Mouse (Mus musculus) heart, embryonic 14.5 days (tissue): ENCODE measurements around the gene Atf1. TPM values are rescaled to one million over a fixed set of nuclear protein-coding genes. Genes with fewer than 3 reads are reported as not detected.

ENCODE experiments used
- ATAC-seq: fragments of 200-750 bp; cut with Nextera tagmentation; 2 replicates; pipeline ENCODE4 v1.8.0; 2017; ENCODE audit warnings: low read depth, moderate TSS enrichment; ENCODE audit not compliant: insufficient number of reproducible peaks, insufficient read depth, low FRiP score
- H3K27ac ChIP-seq, 2 experiments: fragments of 200-500 bp in 1 of 2; fragments of 300-500 bp in 1 of 2; sonication (generic) in 1 of 2; replicated peaks in 1 of 2; 2 replicates each; pipeline ENCODE4 v1.5.1; 2012 to 2014; ENCODE audit warnings: low read depth in 2 of 2, low read length in 2 of 2, control low read depth in 1 of 2, mild to moderate bottlenecking in 1 of 2, mixed read lengths in 1 of 2; ENCODE audit not compliant: control insufficient read depth in 1 of 2, insufficient read depth in 1 of 2
- H3K27me3 ChIP-seq: fragments of 300-500 bp; sonication (generic); 2 replicates; pipeline ENCODE4 v1.6.1; 2014; ENCODE audit warnings: mild to moderate bottlenecking, low read length, control low read depth; ENCODE audit not compliant: control insufficient read depth, insufficient read depth
- H3K36me3 ChIP-seq: fragments of 300-500 bp; sonication (generic); 2 replicates; pipeline ENCODE4 v1.6.1; 2014; ENCODE audit warnings: mild to moderate bottlenecking, control low read depth, low read length, mixed read lengths; ENCODE audit not compliant: control insufficient read depth, insufficient read depth
- H3K4me1 ChIP-seq, 2 experiments: fragments of 200-500 bp in 1 of 2; fragments of 300-500 bp in 1 of 2; sonication (generic) in 1 of 2; 2 replicates each; pipeline ENCODE4 v1.6.1; 2012 to 2014; ENCODE audit warnings: low read length in 2 of 2, control low read depth in 1 of 2, mixed read lengths in 1 of 2; ENCODE audit not compliant: control insufficient read depth in 2 of 2, insufficient read depth in 2 of 2
- H3K4me2 ChIP-seq: fragments of 300-500 bp; sonication (generic); 2 replicates; pipeline ENCODE4 v1.6.1; 2014; ENCODE audit warnings: mild to moderate bottlenecking, low read length
- H3K4me3 ChIP-seq, 2 experiments: fragments of 200-500 bp in 1 of 2; fragments of 300-500 bp in 1 of 2; sonication (generic) in 1 of 2; 2 replicates each; pipeline ENCODE4 v1.5.1; 2012 to 2014; ENCODE audit warnings: low read length in 2 of 2, mild to moderate bottlenecking in 2 of 2, control low read depth in 1 of 2, low read depth in 1 of 2, moderate library complexity in 1 of 2; ENCODE audit not compliant: control insufficient read depth in 1 of 2, insufficient read depth in 1 of 2
- H3K9ac ChIP-seq: fragments of 300-500 bp; sonication (generic); 2 replicates; pipeline ENCODE4 v1.6.1; 2014; ENCODE audit warnings: mild to moderate bottlenecking, low read length
- H3K9me3 ChIP-seq: fragments of 300-500 bp; sonication (generic); 2 replicates; pipeline ENCODE4 v1.6.1; 2016; ENCODE audit warnings: low read length, control low read depth; ENCODE audit not compliant: control insufficient read depth
- WGBS: fragments of 180-500 bp; shearing (Covaris S2); extraction: QIAGEN DNeasy Blood & Tissue Kit; methylation state at CpG from one replicate; pipeline ENCODE4 v1.1.7; 2014; 5-methylcytosine and 5-hydroxymethylcytosine counted together
- polyA plus RNA-seq: library from polyadenylated mRNA; unstranded; fragments of >200 nt; fragmentation: Nextera tagmentation; extraction: Ambion mirVana; gene quantifications from 2 replicates; pipeline ENCODE4 v1.2.1, GENCODE M21; 2014

Gene Atf1
- polyA plus RNA-seq, 1 experiment from 2014 or later, result 37.1 TPM

GRCm38 (mm10) chr15:100218018-100218417, 9.6 kb upstream of the Atf1 start:
- H3K9ac ChIP-seq, result no peak overlapping the region
- H3K4me1 ChIP-seq, result no peaks in the 10 kb centered on the region
- H3K27ac ChIP-seq, result no peak overlapping the region
- H3K4me2 ChIP-seq, result no peak overlapping the region
- 94% methylated on average over 3 of the region's 3 CpGs for WGBS
- H3K27me3 ChIP-seq, result no peaks in the 10 kb centered on the region
- ATAC-seq, result no peak
- no peak overlapping the region for H3K4me3 ChIP-seq
- peaks cover 11% of the 10 kb centered on the region for H3K9me3 ChIP-seq
- H3K36me3 ChIP-seq, result peaks cover 46% of the 10 kb centered on the region

- peaks cover 19% of the 10 kb centered on the region for H3K9me3 ChIP-seq
- H3K4me2 ChIP-seq, result no peak overlapping the region
- no peaks in the 10 kb centered on the region for H3K27me3 ChIP-seq
- H3K27ac ChIP-seq, result no peak overlapping the region
- no peak overlapping the region for H3K4me3 ChIP-seq
- WGBS, result 39% methylated on average over 1 of the region's 1 CpGs
- H3K9ac ChIP-seq, result no peak overlapping the region
- peaks cover 33% of the 10 kb centered on the region for H3K36me3 ChIP-seq
- no peak for ATAC-seq
- H3K4me1 ChIP-seq, result no peaks in the 10 kb centered on the region
Measured at GRCm38 (mm10) chr15:100219396-100219795, 8.2 kb upstream of the Atf1 start.

GRCm38 (mm10) chr15:100220916-100221315, 6.7 kb upstream of the Atf1 start:
- WGBS, result 74% methylated on average over 7 of the region's 7 CpGs
- no peak for ATAC-seq

GRCm38 (mm10) chr15:100225381-100225780, 2.2 kb upstream of the Atf1 start:
- Histone ChIP-seq H3K27ac (peak overlapping the region in 1 of 2 experiments; percentile 100; a peak in 2 of 4 replicates), H3K4me2 (no peak overlapping the region), H3K9me3 (peaks cover 19% of the 10 kb centered on the region), H3K27me3 (no peaks in the 10 kb centered on the region), H3K4me3 (no peak overlapping the region), H3K36me3 (no peaks in the 10 kb centered on the region), H3K9ac (no peak overlapping the region), H3K4me1 (peaks cover 4 to 20% of the 10 kb centered on the region in 2 experiments)
- WGBS, result 88% methylated on average over 4 of the region's 4 CpGs
- no peak for ATAC-seq

More at GRCm38 (mm10) chr15:100220916-100221315, 6.7 kb upstream of the Atf1 start:
- Histone ChIP-seq H3K9me3 (peaks cover 19% of the 10 kb centered on the region), H3K27me3 (no peaks in the 10 kb centered on the region), H3K9ac (no peak overlapping the region), H3K4me3 (no peak overlapping the region), H3K4me1 (0 out of 4 replicates have a peak, but pooled peaks cover 0 to 5% of the 10 kb centered on the region in 2 experiments), H3K36me3 (peaks cover 17% of the 10 kb centered on the region), H3K27ac (no peak overlapping the region), H3K4me2 (no peak overlapping the region)

- Histone ChIP-seq H3K9me3 (peaks cover 19% of the 10 kb centered on the region), H3K4me2 (0 out of 2 replicates have a peak overlapping the region, but pooled peaks have one; percentile 74), H3K4me1 (peaks cover 4 to 25% of the 10 kb centered on the region in 2 experiments), H3K36me3 (no peaks in the 10 kb centered on the region), H3K9ac (no peak overlapping the region), H3K27ac (peak overlapping the region in 1 of 2 experiments; percentile 100; a peak in 3 of 4 replicates), H3K4me3 (no peak overlapping the region), H3K27me3 (no peaks in the 10 kb centered on the region)
- ATAC-seq, result no peak
- 79% methylated on average over 1 of the region's 1 CpGs for WGBS
Measured at GRCm38 (mm10) chr15:100225891-100226290, 1.7 kb upstream of the Atf1 start.

GRCm38 (mm10) chr15:100227031-100227662, 472 bp upstream of the Atf1 start:
- Histone ChIP-seq H3K27ac (peak overlapping the region; percentile 99 to 100), H3K9ac (peak overlapping the region; percentile 99), H3K36me3 (no peaks in the 10 kb centered on the region), H3K9me3 (peaks cover 15% of the 10 kb centered on the region), H3K4me2 (peak overlapping the region; percentile 74), H3K4me3 (peak overlapping the region; percentile 85 to 93), H3K4me1 (peaks cover 6 to 31% of the 10 kb centered on the region in 2 experiments), H3K27me3 (no peaks in the 10 kb centered on the region)
- ATAC-seq, result peak; percentile 68
- WGBS, result 1% methylated on average over 17 of the region's 17 CpGs

GRCm38 (mm10) chr15:100228535-100229336, 1.1 kb downstream of the Atf1 start:
- Histone ChIP-seq H3K4me3 (peak overlapping the region; percentile 93 to 97), H3K9me3 (peaks cover 1% of the 10 kb centered on the region; the same call in 1 of the 2 replicates), H3K36me3 (peaks cover 14% of the 10 kb centered on the region), H3K27me3 (no peaks in the 10 kb centered on the region), H3K4me1 (peaks cover 6 to 36% of the 10 kb centered on the region in 2 experiments), H3K27ac (peak overlapping the region; percentile 96 to 100), H3K4me2 (peak overlapping the region; percentile 74), H3K9ac (peak overlapping the region; percentile 99)
- WGBS, result 7% methylated on average over 16 of the region's 16 CpGs
- ATAC-seq, result no peak
